Mouse (Mus musculus): ENCODE results near the gene Tbc1d1.

Gene Tbc1d1

DNA sequence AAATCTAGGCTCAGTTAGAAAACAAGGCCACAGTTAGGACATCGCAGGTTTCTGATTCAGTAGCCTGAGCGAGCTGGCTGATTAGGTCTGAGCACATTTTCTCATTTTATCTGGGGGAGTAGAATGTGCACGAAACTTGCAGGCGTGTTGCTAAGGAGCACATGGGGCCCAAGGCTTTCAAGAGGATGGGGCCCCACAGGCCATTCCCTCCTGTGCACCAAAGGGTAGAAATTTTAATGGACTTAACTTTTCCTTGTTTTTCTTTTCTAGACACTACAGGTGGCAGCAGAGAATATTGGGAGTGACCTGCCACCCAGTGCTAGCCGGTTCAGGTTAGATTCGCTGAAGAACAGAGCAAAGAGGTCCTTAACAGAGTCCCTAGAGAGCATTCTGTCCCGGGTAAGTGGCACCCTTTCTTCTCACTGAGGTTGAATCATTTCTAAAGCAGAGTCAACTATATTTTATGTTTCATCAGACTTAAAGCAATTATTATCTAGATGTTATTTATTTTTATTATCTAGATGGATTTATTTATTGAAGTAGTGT, 121.6 kb downstream of the Tbc1d1 start:
- no peak for DNase-seq (ENCODE audit: inconsistent ontology term)

DNA sequence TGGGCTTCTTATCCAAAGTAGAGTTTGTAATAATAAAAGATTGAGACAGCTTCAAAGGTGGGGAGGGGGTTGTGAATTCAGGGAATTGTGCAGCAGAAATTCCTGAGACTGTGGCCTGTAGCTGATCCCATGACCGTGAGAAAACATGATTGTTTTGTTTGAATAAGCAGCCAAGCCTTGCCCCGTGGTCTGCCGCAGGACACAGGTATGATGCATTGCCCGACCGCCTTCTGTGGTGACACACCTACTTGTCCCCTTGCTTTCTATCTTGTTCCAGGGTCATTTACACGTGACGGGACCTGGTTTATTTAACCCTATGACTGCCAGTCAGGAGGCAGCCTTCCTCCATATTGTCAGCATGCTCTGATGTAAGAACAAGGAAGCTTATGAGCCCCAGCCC, 123.6 kb downstream of the Tbc1d1 start:
- no peak for DNase-seq (ENCODE audit: inconsistent ontology term)

DNA sequence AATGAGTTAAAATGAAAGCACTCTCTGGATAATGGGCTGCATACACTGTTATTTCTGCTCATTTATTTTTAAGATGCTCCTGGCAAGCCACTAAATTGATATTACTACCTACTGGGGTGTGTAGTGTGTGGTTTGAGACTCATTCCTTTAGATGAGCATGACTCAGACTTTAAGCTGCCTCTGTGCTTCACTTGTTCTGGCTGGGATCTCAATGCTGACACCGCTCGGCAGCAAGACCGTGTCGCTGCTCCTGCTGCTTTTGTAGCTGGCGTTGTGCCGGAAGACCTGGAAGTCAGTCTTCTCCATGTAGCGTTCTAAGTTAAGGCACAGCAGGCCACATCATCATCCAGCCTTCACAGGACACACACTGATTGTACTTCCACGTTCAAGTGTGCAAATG, 124.1 kb downstream of the Tbc1d1 start:
- DNase-seq (ENCODE audit: inconsistent ontology term): peak; percentile 54

DNA sequence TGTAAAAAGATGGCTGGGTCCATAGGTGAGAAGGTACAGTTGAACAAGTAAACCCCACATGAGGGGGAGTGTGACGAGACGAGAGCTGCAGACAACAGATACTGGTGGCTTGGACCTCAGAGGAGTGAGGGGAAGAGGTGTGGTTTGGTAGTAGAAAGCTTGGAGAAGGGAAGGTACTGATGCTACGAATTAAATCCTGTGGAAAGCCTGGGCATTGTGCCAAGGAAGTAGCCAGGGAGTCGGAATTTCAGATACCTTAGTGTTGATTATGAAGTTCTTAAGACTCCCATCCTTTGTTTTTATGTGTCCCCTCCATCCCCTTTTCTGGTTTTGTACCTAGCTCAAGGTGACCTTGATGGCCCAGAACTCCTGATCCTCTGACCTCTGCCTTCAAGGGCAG, 124.5 kb downstream of the Tbc1d1 start:
- no peak for DNase-seq (ENCODE audit: inconsistent ontology term)

DNA sequence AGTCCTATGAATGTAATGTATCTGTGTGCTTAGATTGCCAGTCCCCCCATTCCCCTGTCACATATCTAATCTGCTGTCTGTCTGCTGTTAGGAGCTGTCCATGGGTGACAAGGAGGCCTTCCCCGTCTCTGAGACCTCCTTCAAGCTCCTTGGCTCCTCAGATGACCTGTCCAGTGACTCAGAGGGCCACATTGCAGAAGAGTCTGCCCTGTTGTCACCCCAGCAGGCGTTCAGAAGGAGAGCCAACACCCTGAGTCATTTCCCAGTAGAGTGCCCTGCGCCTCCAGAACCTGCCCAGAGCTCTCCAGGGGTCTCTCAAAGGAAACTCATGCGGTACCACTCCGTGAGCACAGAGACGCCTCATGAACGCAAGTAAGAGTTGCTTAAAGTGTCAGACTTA, 125.6 kb downstream of the Tbc1d1 start:
- no peak for DNase-seq (ENCODE audit: inconsistent ontology term)

DNA sequence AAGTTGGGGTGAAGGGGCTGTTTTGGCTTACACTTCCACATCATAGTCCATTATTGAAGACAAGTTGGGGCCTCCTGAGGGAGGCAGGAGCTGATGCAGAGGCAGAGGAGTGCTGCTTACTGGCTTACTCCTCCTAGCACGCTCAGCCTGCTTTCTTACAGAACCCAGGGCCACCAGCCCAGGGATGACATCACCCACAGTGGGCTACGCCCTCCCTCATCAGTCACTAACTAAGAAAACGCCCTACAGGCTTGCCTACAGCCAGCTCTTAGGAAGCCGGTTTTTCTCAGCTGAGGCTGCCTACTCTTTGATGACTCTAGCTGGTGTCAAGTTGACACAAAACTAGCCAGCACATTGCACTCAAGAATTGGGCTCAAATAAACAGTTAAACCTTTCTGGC, 126.5 kb downstream of the Tbc1d1 start:
- DNase-seq (ENCODE audit: inconsistent ontology term): no peak

DNA sequence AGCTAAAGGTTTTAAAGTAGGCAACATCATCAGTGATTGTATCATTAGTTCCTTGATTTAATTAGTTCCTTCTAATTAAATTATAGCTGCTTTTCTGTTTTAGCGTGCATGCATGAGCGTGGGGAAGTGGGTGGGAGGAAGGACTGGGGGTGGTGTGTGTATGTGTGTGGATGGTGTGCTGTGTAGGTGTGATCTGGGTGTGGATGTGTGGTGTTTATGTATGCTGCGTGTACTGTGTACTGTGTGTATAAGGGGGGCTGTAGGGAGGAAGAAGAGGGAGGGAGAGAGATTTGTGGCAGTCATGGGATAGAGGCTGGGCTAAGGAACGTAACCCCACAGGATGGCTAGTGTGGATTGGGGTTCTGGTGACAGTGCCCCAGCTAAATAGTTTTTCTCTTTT, 129.2 kb downstream of the Tbc1d1 start:
- DNase-seq (ENCODE audit: inconsistent ontology term): no peak

DNA sequence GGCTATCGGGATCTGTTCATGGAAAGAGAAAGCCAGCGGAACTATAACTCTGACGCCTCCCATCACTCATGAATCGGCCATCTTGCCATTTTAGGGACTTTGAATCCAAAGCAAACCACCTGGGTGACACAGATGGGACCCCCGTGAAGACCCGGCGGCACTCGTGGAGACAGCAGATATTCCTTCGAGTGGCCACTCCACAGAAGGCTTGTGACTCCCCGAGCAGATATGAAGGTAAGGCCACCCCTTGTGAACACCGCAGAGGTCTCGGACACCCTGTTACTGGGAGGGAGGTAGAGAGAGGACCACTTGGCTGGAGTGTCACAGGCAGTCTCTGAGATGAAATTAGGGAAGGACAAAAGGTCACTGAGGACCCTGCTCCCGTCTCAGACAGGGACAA, 129.7 kb downstream of the Tbc1d1 start:
- DNase-seq (ENCODE audit: inconsistent ontology term): no peak

DNA sequence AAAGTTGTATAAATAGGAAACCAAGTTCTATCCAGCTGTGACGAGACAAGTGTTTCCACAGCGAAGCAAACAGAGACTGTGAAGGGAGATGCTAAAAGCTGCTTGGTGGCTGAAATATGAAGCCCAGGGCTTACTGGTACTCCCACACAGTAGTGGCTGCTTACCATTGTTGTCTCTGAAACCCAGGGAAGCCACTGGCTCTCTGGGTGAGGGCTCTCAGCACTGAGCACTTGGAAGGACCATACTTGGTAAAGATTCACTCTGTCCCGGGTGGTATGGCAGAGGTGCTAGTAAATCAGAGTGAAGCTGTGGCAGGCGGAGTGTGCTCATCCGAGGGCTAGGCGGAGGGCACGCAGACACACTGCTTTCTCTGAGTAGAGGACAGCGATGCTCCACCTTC, 131.2 kb downstream of the Tbc1d1 start:
- DNase-seq (ENCODE audit: inconsistent ontology term): no peak

DNA sequence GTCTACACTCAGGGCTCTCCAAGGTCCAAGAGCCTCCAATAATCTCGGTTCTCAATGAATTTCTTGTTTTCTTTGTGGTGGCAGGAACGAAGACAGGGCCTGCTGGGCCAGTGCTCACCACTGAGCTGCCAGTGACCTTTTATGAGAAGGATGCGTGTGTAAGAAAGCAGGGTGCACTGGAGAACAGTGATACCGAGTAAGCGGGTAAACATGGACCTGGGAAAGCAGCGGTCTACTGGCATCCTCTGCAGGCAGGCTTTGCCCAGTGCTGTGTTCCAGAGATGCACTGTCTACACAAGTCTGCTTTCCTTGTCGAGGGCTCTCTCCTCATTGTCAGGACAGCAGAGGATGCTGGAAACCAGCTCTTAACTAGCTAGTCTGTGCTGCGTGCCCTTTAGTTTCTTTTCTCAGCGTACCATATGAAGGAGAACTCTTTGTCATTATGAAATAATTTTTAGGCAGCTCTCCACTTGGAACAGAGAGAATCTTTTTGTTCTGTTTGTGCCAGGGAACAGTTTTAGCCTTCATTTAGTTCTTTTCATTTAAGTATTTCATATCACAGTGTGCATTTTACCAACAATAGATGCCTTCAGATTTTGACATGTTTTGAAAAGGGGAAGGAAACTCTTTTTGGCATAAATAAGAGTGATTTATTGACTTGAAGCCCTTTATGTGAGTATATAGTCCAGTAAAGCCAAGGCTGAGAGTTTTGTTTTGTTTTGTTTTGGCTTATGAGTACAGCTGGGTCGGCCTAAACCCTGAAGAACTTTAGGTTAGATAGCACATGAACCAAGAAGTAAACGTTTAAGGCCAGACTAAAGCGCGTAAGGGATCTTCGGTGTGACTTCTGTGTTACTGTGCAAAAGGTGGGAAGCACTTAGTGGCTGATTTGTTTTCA, 132.2 kb downstream of the Tbc1d1 start:
- DNase-seq (ENCODE audit: inconsistent ontology term): no peak

DNA sequence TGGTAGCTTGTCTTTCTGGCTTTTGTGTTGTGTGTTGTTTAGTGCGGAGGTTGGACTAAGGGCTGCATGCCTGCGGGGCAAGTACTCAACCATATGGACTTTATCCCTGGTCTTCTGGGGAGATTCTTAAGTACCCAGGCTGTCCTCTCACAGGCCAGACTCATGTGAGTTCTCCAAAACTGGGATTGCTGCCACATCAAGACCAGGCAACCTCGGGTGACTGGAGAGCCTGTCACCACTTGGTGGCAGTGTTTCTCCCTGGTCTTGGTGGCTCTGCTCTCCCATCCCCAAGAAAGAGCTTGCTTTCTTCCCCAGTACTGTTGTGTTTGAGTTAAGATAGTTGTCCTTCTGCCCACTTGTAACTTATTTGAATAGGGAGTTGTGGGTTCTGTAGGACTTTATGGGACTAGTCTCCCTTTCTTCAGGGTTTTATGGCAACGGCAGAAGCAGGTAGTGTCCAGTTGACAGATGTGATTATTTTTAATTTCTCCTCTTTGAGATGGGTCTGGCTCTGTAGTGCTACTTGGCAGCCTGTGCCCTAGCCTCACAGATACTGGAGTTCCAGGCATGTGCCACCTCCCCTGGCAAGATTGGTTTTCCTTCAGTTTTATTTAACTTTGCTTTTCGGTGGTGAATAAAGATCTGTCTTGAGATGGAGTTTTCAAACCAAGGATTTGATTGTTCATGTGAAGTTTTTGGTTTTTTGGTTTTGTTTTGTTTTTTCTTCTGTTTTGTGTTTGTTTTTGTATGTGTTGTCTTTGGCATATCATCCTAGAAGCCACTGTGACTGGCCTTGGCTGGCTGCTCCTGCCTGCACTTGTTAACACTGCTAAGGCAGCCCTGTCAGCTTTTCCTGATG, 133.3 kb downstream of the Tbc1d1 start:
- peak; percentile 72 for DNase-seq (ENCODE audit: inconsistent ontology term)

DNA sequence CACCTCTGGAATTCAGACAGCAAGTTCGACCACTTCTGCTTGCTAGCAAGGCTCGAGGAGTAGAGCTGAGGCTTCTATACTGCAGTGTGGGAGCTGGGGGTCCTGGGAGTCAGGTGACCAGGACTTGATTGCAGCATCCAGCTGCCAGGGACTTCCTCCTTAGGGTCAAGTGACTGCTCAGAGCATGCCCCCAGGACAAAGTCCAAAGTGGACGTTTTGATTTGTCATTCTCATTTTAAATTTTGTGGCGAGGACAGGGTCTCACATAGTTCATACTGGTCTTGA, 133.9 kb downstream of the Tbc1d1 start:
- no peak for DNase-seq (ENCODE audit: inconsistent ontology term)

DNA sequence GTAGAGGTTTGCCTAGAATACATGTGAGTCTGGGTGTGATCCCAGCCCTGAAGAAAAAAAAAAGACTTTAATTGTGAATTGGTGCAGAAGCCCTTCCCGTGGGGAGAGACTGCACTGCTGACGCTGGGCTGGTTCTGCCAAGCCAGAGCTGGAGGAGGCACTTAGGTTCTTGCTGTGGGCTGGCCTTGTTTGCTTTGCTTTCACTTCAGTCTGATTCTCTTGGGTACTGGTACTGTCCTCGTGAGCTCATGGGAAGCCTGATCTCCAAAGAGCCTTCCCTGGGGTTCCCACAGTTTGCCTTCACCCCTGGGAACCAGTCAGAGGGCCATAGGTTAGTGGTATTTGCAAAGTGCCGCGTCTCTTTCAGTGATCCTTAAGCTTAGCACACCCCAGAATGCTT, 135.6 kb downstream of the Tbc1d1 start:
- no peak for DNase-seq (ENCODE audit: inconsistent ontology term)

DNA sequence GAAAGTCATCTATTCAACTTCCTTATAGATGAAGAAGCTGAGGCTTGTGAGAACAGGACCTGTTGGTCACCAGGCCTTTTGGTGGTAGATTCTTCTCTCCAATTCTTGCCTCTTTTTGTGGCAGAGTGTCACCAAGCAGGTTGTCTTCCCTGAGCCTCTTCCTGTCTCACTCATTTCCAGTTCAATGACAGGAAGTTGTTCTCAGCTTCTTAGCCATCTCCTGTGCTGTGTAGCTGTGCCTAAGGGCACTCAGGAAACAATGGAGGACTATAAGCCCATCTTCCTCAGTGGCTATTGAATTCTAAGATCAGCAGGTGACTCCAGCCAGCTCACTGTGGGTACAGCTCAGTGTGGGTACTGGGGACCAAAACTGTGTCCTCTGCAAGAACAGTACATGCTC, 139.5 kb downstream of the Tbc1d1 start:
- DNase-seq (ENCODE audit: inconsistent ontology term): no peak

DNA sequence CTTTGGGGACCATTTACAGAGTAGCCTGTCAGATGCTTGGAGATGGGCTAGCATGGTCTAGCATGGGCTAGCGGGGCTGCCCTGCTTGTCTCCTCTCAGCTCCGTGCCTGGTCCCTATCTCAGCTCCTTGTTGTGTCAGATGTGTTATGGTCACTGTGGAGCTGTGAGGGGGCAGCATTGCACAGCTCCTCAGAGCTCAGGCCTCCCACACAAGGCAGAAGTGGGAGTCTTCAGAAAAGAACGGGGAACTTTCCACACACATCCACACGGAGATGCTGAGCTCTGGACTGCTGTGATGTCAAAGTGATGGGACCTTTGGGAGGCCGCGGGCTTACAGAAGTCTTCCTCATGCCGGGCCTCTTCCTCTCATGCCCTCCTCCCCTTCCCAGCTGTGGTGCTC, 140.2 kb downstream of the Tbc1d1 start:
- DNase-seq (ENCODE audit: inconsistent ontology term): no peak

DNA sequence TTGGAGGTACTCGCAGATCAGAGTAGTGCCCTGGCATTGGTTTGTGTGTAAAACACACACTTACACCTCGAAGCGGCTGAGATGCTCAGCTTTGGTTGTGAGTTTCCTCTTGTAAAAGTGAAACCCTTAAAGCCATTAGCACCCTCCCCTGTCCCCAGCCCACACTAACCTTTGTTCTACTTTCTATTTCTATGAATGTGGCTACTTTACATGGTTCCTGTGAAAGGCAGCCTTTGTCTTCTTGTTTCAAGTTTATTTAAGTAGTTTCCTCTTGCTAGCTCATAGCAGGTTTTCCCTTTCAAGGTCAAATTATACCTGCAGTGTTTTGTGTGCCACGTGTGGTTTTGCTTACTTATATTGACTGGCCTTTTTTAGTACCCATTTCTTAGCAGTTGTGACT, 141.0 kb downstream of the Tbc1d1 start:
- DNase-seq (ENCODE audit: inconsistent ontology term): no peak

DNA sequence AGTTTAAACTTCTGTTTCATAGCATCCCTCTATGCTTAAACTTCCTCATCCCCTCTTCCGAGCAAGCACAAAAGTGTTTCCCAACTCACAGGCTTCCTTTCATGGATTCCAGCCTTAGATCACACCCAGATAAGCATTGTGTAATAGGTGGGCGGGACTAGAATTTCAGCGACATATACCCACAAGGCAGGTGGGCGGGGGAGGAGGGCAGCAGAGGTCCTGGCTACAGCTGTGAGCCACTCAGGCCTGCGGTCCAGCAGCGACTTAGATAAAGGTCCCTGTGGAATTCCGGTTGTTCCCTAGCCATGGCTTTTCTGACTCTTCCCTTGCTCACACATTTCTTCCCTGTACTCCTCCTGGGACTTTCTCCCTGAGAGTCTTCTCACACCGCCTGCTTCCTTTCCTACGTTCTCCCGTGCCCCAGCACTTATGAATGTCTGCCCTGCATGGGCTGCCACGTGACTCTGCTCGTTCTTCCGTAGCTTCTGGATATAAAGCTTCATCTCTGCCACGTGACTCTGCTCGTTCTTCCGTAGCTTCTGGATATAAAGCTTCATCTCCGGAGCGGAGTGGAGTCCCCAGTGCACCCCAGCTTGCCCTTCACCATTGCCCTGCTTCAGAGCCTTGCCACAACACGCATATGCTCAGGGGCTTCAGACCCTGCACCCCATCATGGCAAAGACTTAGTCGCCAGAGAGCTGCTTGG, 142.4 kb downstream of the Tbc1d1 start:
- peak; percentile 86 for DNase-seq (ENCODE audit: inconsistent ontology term)

DNA sequence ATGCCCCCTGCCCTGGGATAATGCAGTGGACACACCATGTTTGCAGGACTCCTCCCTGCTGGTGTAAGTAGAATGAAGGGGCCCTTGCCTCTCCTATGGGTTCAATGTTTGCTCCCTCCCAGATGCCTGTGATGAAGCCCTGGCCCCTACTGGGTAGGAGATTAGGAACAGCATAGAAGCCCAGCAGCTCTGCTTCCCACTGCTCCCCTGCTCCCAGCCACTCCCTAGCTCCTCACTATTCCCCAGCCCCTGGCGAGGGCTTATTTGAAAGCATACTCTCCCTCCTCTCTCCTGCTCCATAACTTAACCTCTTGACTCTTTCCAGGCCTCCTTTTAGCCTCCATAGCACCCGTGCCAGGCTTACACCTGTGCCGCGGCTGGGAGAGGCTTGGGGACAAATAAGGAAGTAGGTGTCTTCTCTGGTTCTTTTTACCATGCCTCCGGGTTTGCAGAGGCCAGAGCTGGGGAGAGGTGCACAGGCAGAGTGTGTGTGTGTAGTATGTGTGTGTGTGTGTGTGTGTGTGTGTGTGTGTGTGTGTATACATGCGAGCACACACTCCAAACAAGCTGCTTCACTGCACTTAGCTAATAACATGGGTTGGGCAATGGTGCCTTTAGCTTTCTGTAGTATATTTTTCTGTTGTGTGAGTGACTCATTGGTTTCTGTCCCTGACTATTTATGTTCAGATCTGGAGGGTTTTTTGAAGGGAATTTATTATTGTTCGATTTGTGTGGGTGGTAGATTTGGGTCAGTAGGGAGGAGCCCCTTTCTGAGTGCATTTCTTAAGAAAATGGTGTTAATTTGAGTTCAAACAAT, 143.6 kb downstream of the Tbc1d1 start:
- no peak for DNase-seq (ENCODE audit: inconsistent ontology term)

DNA sequence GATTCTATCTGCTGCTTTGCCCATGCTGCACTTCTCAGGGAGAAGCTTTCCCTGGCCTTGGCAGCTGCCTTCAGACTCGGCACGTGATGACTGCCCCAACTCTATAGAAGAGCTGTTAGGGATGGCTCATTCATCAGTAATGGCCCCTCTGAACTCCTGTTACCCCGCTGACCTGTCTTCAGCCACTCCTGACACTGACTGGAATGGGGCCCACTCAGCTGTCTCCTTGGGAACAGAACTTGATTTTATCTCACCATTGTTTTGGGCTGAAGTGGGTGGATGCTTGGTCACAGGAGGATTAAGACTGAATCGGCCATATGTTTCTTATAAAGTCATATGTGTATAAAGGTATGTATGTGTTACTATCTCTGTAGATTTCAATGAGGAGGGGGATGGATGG, 145.1 kb downstream of the Tbc1d1 start:
- no peak for DNase-seq (ENCODE audit: inconsistent ontology term)

DNA sequence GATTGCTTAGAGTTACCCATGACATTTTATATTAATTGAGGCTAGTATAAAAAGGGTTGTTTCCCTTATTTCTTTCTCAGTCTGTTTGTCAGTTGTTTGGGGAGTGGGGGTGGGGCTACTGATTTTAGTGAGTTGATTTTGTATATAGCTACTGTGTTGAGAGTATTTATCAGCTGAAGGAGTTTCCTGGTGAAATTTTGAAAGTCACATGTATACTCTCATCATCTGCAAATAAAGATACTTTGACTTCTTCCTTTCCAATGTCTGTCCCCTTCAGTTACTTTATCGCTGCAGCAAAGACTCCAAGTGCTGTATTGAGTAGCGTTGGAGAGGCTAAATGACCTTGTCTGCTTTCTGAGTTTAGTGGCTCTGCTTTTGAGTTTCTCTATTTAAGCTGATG, 151.2 kb downstream of the Tbc1d1 start:
- DNase-seq (ENCODE audit: inconsistent ontology term): no peak

DNA sequence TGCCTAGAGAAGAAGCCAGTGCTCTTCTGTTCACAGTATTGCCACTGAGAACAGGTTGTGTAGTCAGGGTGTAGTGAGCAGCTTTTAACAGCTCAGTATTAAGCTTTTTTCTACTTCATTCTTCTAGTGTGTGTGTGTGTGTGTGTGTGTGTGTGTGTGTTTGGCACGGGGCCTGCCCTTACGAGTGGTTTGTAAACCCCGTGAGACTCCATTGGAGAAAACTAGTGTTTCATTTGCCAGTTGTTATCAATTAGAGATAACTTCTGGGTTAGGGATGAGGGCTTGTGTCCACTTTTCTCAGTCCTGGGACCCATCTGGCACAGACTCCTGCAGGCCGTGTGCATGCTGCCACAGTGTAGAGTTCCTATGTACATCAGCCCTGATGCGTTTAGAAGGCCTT, 156.2 kb downstream of the Tbc1d1 start:
- no peak for DNase-seq (ENCODE audit: inconsistent ontology term)

All from Muller cell, postnatal 12 days (primary cell).